Mouse (Mus musculus): ENCODE results near the gene Gldn.

- TF ChIP-seq EP300 (optimal IDR thresholded peaks at IDR 0.05) (no peak), CTCF (IDR thresholded peaks at IDR 0.05; ENCODE audit: low read depth) (no peak)
Observed at GRCm38 (mm10) chr9:54244869-54245665, 41.2 kb upstream of the Gldn start.

All from stomach, postnatal 0 days (tissue).